Mouse (Mus musculus) cerebellum, adult 11-12 months (tissue): ENCODE results near the gene Psd4.

Source experiments
- DNase-seq: peaks from one replicate; pipeline ENCODE4 v3.0.0; 2022

The Psd4 gene

DNA sequence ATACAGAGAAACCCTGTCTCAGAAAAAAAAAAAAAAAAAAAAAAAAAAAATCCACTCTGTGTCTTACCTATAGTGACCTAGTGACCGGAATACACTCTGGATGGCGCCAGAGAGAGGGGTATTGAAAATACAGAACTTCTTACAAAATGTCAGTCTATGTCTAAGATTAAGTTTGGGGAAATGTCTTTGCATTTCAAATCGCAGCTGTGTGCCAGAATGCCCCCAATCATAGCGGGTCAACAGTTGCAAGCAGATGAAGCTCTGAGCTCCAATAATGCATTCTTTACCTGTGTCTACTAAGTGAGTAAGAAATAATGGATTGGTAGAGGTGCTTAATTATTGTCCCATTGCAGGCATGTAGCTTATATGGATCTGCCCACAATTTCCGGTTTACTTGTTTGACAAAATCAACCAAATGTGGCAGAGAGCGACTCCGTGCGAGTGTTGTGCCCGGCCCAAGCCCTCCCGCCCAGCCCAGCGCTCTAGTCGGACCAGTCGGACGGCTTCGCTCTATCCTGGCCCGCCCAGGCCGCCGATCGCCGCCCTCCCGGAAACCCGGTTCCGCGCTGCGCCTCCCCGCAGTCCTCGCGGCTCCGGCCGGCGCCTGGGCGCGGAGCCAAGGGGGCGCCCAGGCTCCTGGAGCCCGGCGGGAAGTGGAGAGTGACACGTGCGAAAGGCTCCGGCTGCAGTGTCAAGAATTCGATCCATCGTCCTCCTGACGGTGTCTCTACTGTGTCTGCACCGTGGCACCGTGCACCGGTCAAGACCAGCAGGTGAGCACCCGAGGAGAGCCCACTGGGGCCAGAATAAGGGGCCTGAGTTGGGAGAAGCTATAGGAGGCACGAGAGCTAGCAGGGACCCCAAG, at the start of gene Psd4:
TSS of gene Psd4 (plus strand) at position 551 of the 865 bp plus-strand sequence.
- no peak for DNase-seq

DNA sequence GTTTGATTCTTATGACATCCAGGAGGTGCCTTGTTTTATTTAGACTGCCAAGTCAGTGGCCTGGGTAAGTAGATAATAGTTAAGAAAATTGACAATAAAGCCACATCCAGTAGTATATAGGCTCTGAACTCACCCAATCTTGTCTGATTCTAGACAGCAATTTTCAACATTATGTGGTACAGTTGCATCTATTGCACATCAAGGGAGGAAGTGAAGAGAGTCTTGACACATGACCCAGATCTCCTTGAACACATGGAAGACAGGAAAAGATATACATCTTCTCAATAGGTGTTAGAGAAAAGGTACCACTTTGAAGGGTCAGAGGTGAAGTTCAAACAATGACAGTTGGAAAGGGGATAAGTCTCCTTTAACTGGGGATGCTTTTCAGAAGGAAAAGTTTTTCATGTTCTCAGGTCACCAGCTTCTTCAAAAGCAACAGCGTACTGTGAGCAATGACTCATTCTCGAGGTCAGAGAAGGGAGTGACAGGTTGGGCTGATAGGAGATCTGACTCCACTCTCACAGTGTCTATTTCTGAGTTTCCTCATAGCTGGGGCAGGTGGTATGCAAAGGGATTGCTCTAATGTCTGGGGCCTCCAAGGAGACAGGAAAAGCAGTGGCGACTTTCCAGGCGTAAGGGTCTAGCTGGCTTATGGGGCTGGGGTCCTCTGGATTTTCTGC, 49.3 kb upstream of the Psd4 start:
- no peak for DNase-seq

DNA sequence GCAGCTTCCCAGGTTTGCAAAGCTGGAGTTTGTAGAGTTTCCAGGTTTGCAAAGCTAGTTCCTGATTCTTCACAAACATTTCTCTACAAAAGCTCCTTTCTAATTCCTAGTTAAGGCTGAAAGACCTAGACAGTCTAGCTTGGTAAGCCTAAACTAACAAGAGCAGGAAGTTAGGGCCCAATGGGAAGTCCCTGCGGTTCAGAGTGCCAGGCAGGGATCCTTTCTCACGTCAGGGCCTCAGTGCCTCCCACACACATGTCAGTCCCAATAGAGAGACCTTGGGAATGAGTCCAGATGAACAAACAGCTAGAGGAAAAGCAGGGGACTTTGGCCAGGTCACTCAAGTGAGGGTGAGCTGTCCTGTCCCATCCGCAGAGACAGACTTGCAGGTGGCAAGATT, 32.0 kb upstream of the Psd4 start:
- DNase-seq = no peak

DNA sequence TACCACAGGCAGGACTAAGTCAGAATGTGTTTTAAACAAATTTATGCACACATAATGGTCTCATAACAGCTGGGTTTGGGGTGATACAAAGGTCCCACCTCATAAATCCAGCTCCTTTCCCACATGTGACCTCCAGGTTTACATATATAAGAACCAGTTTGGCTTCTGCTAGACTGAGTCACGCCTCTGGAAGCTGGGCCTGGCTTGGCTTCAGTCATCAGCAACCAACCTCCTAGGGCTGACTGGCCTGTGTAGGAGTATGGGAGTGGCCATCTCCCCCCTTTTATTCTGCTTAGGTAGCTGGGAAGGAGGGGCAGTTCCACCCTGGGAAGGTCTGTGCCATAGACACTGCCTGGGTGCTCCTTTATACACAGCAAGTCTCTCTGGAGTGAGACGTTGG, 30.8 kb upstream of the Psd4 start, which contains the start of gene Il1rn:
TSS of gene Il1rn (plus strand) at position 309 of the 400 bp plus-strand sequence.
- no peak for DNase-seq

DNA sequence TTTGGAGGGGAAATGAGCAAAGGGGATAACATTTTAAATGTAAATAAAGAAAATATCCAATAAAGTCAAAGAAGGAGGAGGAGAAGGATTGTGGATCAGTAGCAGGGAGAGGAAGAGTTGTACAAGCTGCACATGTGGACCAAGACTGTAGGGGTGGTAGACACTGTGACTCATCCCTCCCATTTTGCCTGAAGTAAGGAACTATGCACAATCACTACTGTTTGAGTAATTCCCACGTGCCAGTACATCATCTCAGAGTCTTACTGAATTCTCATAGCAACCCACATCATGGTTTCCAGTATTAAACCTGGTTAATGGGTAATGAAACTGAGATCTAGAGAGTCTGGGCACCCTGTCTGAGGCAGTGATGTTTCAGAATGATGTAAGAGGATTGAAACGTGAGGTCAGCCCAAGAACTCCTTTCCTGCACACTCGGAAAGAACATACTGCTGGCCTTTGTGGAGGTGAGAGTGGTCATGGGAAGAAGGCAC, 25.9 kb upstream of the Psd4 start:
- DNase-seq = no peak

DNA sequence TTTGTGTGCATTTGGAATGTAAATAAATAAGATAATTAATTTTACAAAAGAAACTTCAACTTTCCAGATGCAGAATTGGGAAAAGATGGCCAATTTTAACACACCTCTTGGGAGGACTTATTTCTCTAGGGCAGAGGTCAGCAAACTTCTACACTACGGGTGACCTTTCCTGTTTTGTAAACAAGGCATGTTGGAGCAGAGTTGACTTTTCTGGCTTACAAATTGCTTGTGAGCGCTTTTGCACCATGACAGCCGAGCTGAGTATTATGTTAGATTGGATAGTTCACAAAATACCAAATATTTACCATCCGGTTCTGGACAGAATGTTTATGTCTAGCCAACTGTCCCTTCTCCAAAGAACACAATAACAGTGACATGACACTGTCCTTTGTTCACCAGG, 22.8 kb upstream of the Psd4 start:
- no peak for DNase-seq

DNA sequence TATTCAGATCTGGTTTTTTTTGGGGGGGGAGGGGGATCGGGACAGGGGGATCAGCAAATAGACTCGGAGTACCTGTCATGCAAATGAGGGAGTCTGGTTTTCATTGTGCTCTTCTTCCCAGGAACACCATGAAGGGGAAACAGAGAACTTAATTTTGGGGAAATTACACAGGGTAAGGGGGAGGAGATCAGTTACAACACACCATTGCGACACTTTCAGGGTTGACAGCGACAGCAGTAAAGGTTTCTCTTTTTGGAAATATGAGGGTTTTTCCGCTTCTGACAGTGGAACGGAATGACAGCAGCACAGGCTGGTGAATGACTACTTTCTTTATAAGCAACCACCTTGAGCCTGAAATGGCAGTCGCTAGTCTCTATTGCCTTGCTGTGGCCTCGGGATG, 22.3 kb upstream of the Psd4 start:
- no peak for DNase-seq

DNA sequence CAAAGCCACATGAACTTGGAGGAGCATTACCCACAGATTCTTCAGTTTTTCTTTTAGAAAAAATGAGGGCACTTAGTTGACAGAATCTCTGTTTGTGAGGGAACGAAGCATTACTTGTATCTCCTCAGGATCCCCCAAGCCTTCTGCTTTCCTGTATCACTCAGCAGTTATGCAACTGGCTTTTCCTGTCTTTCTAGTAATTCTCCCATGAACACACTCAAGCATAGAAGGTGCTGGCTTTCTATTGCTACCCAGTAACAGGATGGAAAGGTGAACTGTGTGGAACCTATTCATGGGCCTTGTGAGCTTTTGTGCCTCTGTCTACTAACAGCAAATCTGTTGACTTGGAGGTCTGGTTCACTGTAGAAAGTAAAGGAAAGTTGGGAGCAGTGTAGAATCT, 19.5 kb upstream of the Psd4 start:
- no peak for DNase-seq

DNA sequence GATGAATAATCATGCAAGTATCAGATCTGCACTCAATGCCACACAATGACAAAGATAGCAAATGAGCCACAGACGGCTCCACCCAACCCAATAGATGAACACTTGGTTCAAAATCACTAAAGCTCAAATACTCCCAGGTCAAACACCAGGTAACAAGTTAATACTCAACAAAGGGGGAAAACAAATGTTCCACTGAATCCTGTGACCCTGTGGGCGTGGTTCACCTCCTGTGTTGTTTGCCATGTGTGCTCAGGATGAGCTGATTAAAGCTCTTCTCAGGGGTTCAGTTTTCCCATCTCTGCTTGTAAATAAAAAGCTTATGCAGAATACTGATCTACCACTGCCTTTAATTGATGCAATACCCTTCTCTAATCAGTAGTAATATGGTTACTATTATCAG, 16.2 kb upstream of the Psd4 start:
- DNase-seq = no peak

DNA sequence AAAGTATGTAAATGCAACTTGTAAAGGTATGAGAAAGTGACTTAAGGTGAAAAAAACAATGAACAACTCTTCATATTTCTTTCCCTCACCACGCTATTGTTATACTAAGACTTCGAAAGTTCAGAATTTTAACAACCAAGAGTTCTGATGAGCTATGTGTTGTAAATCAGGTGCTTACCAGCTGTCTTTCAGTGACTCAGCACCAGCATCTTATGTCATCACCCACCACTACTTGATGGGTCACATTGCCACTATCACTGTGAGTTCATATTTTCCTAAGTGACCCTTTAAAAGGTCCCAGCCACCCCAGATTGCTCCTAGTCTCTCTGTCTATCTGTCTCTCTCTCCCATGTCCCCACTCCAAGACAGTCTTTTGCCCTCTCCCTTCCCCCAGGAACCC, 14.3 kb upstream of the Psd4 start:
- no peak for DNase-seq

DNA sequence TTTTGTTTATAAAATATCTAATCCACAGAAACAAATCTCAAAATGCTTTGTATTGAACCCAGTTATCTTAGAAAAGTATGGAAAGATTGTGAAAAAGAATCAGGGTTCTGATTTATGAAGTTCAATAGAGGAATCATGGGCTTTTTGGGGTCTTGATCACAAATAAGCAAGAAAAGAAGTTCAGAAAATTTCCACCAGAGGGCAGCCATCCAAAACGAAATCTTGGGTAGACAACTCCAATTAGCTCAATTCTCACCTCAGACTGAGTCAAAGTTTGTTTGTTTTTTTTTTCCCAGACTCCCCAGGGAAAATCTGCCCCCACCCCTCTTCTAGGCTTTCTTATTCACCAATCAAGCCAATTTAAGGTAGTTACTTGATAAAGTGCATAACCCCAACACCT, 9.7 kb upstream of the Psd4 start:
- no peak for DNase-seq

DNA sequence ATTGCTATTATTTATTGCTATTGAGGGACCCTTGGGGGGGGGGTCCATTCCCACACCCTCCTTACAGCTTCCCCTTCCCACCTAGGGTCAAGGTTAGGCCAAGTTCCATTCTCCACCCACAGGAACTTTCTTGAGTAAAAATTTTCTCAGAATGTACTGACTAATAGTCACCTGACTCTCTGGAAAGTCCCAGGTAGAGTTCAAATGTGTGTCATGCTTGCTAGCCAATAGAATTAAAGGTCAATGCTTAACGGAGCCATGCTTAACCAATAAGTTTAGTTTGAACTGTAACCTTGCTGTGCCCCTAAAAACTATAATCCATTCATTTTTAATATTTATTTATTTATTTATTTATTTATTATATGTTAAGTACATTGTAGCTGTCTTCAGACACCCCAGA, 8.0 kb upstream of the Psd4 start:
- DNase-seq = no peak

DNA sequence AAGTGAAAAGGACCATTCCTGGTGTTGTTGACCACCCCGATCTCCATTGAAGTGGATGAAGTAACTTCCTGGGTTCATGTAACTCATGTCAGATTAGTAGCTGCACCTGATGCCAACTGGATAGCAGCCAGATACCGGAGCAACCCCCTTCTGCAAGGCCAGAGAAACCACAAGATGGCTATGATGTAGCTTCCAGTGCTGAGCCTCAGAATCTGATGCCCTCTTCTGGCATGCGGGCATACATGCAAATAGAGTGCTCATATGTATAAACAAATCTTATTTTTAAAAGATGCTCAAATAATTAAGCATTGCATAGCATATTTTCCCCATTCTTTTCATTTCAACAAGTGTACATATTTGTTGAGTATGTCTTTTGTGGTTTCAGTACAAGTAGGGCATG, 3.6 kb upstream of the Psd4 start:
- no peak for DNase-seq

DNA sequence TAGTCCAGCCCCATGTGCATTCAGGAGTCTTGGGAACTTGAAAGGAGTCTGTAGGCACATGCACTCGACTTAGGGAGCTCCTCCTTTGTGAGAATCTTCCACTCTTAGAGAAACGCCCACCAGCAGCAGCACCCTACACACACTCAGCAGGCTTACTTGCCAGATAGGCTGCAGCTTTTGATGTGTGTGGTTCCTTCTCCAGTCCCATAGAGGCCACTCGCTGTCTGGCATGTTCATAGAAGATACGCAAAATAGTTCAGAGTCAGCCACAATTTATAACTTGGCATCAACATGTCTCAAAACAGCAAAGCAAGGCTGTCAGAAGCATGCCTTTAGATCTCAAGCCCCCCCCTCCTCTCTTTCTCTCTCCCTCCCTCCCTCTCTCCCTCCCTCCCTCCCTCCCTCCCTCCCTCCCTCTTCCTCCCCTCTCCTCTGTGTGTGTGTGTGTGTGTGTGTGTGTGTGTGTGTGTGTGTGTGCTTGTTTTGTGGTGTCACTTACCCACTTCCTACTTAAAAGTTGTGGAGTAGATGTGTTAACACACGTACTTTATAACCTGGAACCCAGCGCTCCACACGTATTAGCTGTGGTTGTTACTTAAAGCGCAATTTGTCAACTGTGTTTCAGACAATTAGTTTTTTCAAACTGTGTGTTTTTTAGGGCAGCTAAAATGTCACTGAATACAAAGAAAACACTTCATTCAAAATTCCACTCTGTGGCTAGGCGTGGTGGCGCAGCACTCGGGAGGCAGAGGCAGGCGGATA, 985 bp upstream of the Psd4 start:
- DNase-seq = no peak

DNA sequence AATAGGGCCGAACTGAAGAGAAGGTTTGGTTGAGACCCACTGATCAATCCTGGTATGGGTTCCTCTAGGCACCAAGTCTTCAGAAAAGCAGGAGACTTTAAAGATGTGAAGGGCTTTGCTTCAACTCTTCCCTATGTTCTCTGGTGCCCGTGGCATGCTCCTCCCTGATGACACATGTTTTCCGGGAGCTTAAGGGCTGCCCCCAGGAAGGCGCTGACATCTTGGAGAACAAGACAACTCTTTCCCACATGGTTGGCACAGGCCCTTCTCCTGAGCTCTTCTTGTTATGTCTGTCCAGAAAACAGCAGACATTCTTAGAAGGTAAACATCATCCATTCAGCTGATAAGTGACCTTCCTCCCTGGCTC, 498 bp downstream of the Psd4 start:
- DNase-seq = no peak

DNA sequence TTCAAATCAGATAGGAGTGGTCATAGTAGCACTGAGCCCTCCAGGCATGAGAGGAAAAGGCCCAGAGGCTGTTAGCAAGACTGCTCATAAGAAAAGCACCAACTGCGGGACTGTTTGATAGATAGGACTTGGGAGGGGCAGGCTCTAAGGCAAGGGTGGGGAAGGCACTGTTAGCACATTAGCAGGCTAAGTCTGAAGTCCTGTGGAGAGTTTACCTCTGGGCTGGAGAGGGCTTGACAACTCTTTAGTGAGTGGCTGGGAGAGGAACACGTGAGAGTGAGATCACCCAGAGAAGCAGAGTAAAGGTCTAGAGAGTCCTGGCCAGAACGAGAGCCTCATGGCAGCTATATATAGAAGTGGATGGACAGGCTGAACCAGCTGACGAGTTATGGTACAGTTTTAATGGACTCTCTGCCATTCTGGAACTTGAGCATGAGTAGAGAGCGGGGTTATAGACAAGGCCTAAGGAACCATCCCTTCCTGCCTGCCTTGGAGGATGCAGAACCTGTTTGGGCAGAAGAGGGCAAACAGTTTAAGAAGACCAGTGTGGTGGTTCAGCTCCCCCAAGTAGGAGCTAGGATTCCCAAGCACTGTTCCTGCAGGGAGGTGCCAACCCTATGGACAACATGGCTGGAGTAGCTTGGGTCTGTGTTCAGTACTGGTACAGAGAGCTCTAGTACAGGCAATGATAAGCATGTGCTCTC, 11.5 kb downstream of the Psd4 start:
- DNase-seq = no peak

DNA sequence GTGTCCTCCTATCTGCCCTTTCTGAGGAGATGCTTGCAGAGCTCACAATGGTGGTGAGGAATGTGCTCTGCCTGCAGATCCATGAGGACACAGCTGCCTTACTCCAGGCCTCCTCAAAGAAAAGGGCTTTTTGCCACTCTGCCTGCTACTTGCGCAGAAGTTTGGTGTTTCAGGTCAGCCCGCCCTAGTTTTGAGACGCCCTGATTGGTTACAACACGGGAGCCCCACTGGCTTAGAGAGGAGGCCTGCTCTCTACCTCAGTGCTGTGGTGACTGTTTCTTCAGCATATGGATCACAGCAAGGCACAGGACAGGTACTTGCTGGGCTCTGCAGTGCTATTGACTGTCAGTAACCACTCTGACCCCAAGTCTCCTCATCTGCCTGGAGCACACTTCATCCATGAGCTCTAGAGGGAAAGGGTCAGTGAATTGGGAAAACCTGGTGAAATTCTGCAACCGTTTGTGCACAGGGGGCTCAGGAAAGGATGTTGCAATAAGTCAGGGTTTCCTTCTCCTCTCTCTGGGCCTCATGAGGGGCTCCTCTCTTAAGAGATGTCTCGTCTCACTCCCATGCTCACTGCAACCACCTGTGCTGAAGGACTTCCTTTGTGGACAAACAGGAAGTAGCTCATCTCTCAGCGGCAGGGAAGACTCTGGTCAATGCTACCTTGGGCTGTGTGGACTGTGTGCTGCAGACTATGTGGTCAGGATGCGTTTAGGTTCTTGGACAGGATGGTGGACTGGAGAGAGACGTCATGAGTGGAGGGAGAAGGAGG, 15.3 kb downstream of the Psd4 start:
- DNase-seq = no peak

DNA sequence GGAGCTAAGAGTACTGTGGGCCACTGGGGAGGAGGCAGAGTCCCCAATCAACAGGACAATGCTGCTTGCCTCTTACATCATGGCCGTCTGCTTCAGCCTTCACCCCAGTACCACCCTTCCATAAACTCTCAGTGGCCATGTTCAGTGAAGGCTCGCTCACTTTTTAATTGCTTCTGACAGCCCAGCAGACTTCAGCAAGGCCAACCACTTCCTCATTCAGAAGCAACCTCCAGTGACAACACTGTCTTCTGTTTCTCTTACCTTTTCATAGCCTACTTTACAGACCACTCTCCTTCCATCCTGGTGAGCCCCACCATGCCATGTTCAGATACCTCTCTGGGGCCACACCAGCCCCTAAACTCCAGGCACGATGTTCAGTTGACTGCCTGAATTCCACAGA, 16.3 kb downstream of the Psd4 start:
- no peak for DNase-seq

DNA sequence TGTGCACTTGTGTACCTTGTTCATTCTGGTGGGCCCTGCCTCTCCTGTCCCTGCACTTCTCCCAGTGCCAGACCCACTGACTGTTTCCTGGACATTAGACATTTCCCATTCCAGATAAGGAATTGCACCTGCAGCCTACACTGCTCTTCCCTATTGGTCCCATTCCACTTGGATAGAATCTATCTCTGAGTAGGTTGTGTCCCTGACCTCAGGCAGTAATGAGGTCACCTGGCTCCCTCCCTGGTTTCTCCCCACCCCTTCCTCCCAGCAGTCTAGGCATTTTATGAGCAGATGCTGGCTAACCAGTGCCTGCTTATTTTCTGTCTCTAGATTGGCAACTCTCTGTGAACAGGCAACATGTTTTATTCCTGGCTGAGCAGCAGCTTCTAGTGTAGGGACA, 17.0 kb downstream of the Psd4 start:
- no peak for DNase-seq

DNA sequence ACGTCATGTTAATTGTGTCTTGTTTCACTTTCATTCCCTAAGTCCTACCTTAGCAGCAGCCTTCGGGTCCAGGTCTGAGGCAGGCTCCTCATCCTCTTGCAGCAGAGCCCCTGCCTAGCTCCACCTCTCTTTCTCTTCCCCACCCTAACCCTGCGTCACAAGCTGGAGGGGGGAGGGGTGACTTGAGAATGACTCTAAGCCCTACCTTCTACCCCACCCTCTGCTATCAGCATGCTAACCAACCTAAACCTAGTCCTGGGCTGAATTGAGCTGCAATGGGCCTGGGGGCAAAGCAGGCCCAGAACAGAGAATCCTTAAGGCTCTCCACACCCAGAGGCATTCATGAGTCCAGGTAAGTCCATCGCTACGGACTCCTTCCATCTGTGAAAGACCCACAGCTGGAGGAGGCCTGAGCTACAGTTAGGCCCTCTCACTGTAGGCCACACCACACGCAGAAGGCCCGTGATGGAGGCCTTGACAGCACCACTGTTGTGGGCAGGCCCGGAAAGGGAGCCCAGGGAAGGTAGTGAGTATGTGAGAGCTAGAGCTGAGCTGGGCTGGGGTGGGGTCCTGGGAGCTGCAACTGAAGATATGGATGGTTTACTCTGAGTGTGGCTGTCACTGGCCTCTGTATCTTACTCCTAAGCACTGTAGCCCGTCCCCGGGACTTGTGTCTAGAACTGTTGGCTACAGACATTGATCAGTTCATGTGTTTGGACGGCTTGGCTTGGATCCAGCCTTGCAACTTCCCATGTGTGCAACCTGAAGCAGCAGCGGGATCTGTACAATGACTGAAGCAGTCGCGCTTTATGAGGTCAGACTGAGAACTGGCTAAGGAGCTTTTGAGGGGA, 18.0 kb downstream of the Psd4 start:
- no peak for DNase-seq
